Mouse (Mus musculus): ENCODE data around the gene Myh3. TPM values are rescaled to one million over a fixed set of nuclear protein-coding genes. Genes with fewer than 3 reads are reported as not detected.
"Not testable (repeated sequence)": the region's sequence is repeated elsewhere in the genome, so short reads cannot be mapped to it uniquely, and the experiment has no call there.

Myh3 gene
- polyA plus RNA-seq, 2 experiments, result 192 to 205 TPM

DNA sequence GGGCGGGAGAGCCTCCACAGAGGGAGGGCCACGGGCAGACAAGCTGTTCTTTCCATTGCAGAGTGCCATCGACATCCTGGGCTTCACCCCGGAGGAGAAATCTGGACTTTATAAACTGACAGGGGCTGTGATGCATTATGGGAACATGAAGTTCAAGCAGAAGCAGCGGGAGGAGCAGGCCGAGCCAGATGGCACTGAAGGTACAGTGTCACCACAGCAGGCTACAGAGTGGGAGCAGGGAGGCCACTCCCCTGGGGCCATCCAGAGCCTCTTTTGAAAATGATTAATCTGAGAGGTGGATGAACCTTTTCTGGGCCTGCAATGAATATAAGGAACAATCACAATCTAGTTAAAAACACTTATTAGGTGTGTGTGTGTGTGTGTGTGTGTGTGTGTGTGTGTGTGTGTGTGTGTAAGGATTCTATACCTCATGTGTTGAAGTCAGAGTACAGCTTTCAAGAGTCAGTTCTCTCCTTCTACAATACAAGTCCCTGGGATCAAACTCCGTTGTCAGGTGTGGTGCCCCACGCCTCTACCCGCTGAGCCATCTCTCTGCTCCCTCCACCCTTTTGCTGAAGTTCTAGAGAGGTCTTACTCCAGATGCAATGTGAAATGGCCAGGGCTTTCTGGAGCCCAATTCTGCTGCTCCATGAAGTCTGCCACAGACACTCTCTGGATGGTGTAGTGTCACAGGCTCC is 8.5 kb downstream of the Myh3 start:
- Histone ChIP-seq H3K27me3 (ENCODE audit: control insufficient read depth, insufficient read depth, low read length) (peaks cover 13% of the 10 kb centered on the region; the same call in 1 of the 2 replicates), H3K9ac (ENCODE audit: low read depth, low read length, severe bottlenecking) (no peak overlapping the region), H3K4me3 (replicated peaks; ENCODE audit: low read length) (no peak overlapping the region), H3K9me3 (ENCODE audit: control insufficient read depth, low read length) (no peaks in the 10 kb centered on the region), H3K27ac (replicated peaks; ENCODE audit: low read depth, low read length) (no peak overlapping the region), H3K4me2 (replicated peaks; ENCODE audit: low read depth, low read length, severe bottlenecking) (no peak overlapping the region), H3K4me1 (ENCODE audit: control insufficient read depth, insufficient read depth, low read length) (no peaks in the 10 kb centered on the region), H3K36me3 (ENCODE audit: control insufficient read depth, insufficient read depth, low read length) (no peaks in the 10 kb centered on the region)
- 40% methylated on average over 9 of the region's 9 CpGs for WGBS
- ATAC-seq (ENCODE audit: low FRiP score, low read depth), result no peak
- no peak for DNase-seq (ENCODE audit: low spot score)
- no peak for TF ChIP-seq POLR2A (IDR thresholded peaks at IDR 0.05; ENCODE audit: borderline replicate concordance, extremely low read depth, insufficient read depth, insufficient read length)

DNA sequence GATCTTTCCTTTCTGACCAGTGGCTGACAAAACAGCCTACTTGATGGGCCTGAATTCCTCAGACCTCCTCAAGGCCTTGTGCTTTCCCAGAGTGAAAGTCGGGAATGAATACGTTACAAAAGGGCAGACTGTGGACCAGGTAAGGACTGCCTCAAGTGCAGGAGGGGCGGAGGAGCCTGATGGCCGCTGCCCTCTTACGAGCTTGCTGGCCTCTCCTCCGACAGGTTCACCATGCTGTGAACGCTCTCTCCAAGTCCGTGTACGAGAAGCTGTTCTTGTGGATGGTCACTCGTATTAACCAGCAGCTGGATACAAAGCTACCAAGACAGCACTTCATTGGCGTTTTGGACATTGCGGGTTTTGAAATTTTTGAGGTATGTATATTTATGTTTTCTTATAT is 9.1 kb downstream of the Myh3 start:
- Histone ChIP-seq H3K9me3 (ENCODE audit: control insufficient read depth, low read length) (no peaks in the 10 kb centered on the region), H3K27me3 (ENCODE audit: control insufficient read depth, insufficient read depth, low read length) (peaks cover 13% of the 10 kb centered on the region; the same call in 1 of the 2 replicates), H3K4me1 (ENCODE audit: control insufficient read depth, insufficient read depth, low read length) (no peaks in the 10 kb centered on the region), H3K36me3 (ENCODE audit: control insufficient read depth, insufficient read depth, low read length) (no peaks in the 10 kb centered on the region), H3K9ac (ENCODE audit: low read depth, low read length, severe bottlenecking) (no peak overlapping the region), H3K4me2 (replicated peaks; ENCODE audit: low read depth, low read length, severe bottlenecking) (no peak overlapping the region), H3K27ac (replicated peaks; ENCODE audit: low read depth, low read length) (no peak overlapping the region), H3K4me3 (replicated peaks; ENCODE audit: low read length) (no peak overlapping the region)
- 87% methylated on average over 12 of the region's 12 CpGs for WGBS
- ATAC-seq (ENCODE audit: low FRiP score, low read depth), result no peak
- no peak for DNase-seq (ENCODE audit: low spot score)
- no peak for TF ChIP-seq POLR2A (IDR thresholded peaks at IDR 0.05; ENCODE audit: borderline replicate concordance, extremely low read depth, insufficient read depth, insufficient read length)

DNA sequence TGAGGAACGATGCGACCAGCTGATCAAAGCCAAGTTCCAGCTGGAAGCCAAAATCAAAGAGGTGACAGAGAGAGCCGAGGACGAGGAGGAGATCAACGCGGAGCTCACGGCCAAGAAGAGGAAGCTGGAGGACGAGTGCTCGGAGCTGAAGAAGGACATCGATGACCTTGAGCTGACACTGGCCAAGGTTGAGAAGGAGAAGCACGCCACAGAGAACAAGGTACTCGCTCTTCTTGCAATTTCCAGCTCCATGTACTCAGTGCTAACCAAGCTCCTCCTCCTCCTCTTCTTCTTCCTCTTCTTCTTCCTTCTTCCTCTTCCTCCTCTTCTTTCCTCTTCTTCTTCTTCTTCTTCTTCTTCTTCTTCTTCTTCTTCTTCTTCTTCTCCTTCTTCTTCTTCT is 14.3 kb downstream of the Myh3 start:
- H3K27ac ChIP-seq (replicated peaks; ENCODE audit: low read depth, low read length); H3K27me3 ChIP-seq (ENCODE audit: control insufficient read depth, insufficient read depth, low read length); H3K9me3 ChIP-seq (ENCODE audit: control insufficient read depth, low read length); H3K36me3 ChIP-seq (ENCODE audit: control insufficient read depth, insufficient read depth, low read length); H3K9ac ChIP-seq (ENCODE audit: low read depth, low read length, severe bottlenecking); H3K4me3 ChIP-seq (replicated peaks; ENCODE audit: low read length); ATAC-seq (ENCODE audit: low FRiP score, low read depth); DNase-seq (ENCODE audit: low spot score); H3K4me1 ChIP-seq (ENCODE audit: control insufficient read depth, insufficient read depth, low read length); H3K4me2 ChIP-seq (replicated peaks; ENCODE audit: low read depth, low read length, severe bottlenecking): not testable (repeated sequence)
- 90% methylated on average over 11 of the region's 12 CpGs for WGBS

DNA sequence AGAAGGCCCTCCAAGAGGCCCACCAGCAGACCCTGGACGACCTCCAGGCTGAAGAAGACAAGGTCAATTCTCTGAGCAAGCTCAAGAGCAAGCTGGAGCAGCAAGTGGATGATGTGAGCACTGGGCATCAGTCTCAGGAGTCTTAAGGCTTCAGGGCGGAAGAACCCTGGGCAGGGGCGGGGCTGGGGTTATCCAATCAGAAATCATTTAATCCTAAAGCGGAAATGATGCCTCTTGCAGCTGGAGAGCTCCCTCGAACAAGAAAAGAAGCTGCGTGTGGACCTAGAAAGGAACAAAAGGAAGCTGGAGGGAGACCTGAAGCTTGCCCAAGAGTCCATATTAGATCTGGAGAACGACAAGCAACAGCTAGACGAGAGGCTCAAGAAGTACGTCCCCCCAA is 15.1 kb downstream of the Myh3 start:
- Histone ChIP-seq H3K4me3 (replicated peaks; ENCODE audit: low read length) (no peak overlapping the region), H3K27me3 (ENCODE audit: control insufficient read depth, insufficient read depth, low read length) (no peaks in the 10 kb centered on the region), H3K9me3 (ENCODE audit: control insufficient read depth, low read length) (no peaks in the 10 kb centered on the region), H3K27ac (replicated peaks; ENCODE audit: low read depth, low read length) (no peak overlapping the region), H3K36me3 (ENCODE audit: control insufficient read depth, insufficient read depth, low read length) (no peaks in the 10 kb centered on the region), H3K4me2 (replicated peaks; ENCODE audit: low read depth, low read length, severe bottlenecking) (no peak overlapping the region), H3K4me1 (ENCODE audit: control insufficient read depth, insufficient read depth, low read length) (no peaks in the 10 kb centered on the region), H3K9ac (ENCODE audit: low read depth, low read length, severe bottlenecking) (no peak overlapping the region)
- WGBS, result 80% methylated on average over 9 of the region's 9 CpGs
- no peak for TF ChIP-seq POLR2A (IDR thresholded peaks at IDR 0.05; ENCODE audit: borderline replicate concordance, extremely low read depth, insufficient read depth, insufficient read length)
- DNase-seq (ENCODE audit: low spot score) (no peak), ATAC-seq (ENCODE audit: low FRiP score, low read depth) (no peak)

DNA sequence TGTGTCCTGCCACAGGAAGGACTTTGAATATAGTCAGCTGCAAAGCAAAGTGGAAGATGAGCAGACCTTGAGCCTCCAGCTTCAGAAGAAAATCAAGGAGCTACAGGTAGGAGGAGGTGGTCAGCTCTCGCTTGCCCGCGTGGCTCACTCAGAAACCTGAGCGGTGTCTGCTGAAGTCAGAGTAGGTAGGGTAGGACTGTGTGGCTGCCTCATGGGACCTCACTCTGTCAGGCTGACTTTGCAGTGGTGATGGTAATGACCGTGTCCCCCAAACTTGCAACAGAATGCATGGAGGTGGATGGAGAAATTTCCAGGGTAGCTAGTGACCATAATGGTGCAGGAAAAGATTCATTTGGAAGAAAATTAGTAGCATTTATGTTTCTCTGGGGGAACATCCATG is 15.6 kb downstream of the Myh3 start:
- ATAC-seq (ENCODE audit: low FRiP score, low read depth), result no peak
- DNase-seq (ENCODE audit: low spot score), result no peak
- no peaks in the 10 kb centered on the region for H3K36me3 ChIP-seq (ENCODE audit: control insufficient read depth, insufficient read depth, low read length)
- H3K9ac ChIP-seq (ENCODE audit: low read depth, low read length, severe bottlenecking), result no peak overlapping the region
- H3K27me3 ChIP-seq (ENCODE audit: control insufficient read depth, insufficient read depth, low read length), result no peaks in the 10 kb centered on the region
- no peaks in the 10 kb centered on the region for H3K9me3 ChIP-seq (ENCODE audit: control insufficient read depth, low read length)
- TF ChIP-seq POLR2A (IDR thresholded peaks at IDR 0.05; ENCODE audit: borderline replicate concordance, extremely low read depth, insufficient read depth, insufficient read length), result no peak
- H3K4me3 ChIP-seq (replicated peaks; ENCODE audit: low read length), result no peak overlapping the region
- no peak overlapping the region for H3K27ac ChIP-seq (replicated peaks; ENCODE audit: low read depth, low read length)
- WGBS, result 92% methylated on average over 5 of the region's 5 CpGs
- H3K4me1 ChIP-seq (ENCODE audit: control insufficient read depth, insufficient read depth, low read length), result no peaks in the 10 kb centered on the region
- H3K4me2 ChIP-seq (replicated peaks; ENCODE audit: low read depth, low read length, severe bottlenecking), result no peak overlapping the region

DNA sequence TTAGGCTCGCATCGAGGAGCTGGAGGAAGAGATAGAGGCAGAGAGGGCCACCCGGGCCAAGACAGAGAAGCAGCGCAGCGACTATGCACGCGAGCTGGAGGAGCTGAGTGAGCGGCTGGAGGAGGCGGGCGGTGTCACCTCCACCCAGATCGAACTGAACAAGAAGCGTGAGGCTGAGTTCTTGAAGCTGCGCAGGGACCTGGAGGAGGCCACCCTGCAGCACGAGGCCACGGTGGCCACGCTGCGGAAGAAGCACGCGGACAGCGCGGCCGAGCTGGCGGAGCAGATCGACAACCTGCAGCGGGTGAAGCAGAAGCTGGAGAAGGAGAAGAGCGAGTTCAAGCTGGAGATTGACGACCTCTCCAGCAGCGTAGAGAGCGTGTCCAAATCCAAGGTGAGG is 16.4 kb downstream of the Myh3 start:
- Histone ChIP-seq H3K36me3 (ENCODE audit: control insufficient read depth, insufficient read depth, low read length) (no peaks in the 10 kb centered on the region), H3K27ac (replicated peaks; ENCODE audit: low read depth, low read length) (no peak overlapping the region), H3K9me3 (ENCODE audit: control insufficient read depth, low read length) (no peaks in the 10 kb centered on the region), H3K27me3 (ENCODE audit: control insufficient read depth, insufficient read depth, low read length) (no peaks in the 10 kb centered on the region), H3K4me2 (replicated peaks; ENCODE audit: low read depth, low read length, severe bottlenecking) (no peak overlapping the region), H3K4me1 (ENCODE audit: control insufficient read depth, insufficient read depth, low read length) (no peaks in the 10 kb centered on the region), H3K4me3 (replicated peaks; ENCODE audit: low read length) (no peak overlapping the region), H3K9ac (ENCODE audit: low read depth, low read length, severe bottlenecking) (no peak overlapping the region)
- no peak for ATAC-seq (ENCODE audit: low FRiP score, low read depth)
- no peak for DNase-seq (ENCODE audit: low spot score)
- no peak for TF ChIP-seq POLR2A (IDR thresholded peaks at IDR 0.05; ENCODE audit: borderline replicate concordance, extremely low read depth, insufficient read depth, insufficient read length)
- WGBS, result 77% methylated on average over 29 of the region's 29 CpGs

Data from limb, embryonic 14.5 days (tissue).